Mouse (Mus musculus): ENCODE measurements around the gene Ciita.

Gene Ciita

DNA sequence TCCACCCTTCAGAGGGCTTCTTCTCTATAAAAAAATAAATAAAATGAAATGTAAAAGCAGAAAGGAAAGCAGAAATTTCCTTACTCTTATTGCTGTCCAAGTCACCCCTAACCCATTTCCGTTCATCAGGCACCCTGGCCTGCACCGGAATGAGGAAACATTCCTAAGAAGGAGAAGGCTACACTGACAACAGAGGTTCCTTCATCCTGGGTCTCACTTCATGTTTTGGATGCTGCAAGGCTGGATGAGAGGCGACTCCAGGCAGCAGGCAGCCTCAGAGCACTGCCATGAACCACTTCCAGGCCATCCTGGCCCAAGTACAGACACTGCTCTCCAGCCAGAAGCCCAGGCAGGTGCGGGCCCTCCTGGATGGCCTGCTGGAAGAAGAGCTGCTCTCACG is at the start of gene Ciita:
Ciita (plus strand) TSS at position 203 of the 400 bp plus-strand sequence.
- no peak for DNase-seq (ENCODE audit: low read depth)

DNA sequence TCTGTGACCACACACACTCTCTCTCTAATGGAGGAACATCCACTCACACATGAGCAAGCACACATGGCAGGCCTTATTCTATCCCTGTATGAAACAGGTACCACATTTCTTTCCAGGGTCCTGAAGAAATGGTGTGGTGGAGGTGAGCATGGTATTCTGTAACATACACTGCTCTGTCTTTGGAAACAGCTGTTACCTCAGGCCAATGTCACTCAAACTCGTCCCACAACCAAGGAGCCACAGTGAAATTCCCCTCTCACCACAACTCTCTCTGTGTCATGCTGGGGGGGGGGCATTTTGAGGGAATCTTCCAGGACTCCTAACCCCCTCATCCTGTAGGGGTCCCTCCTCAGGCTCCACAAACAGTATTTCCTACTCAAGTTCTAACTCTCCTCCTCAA is 47.9 kb upstream of the Ciita start:
- DNase-seq (ENCODE audit: low read depth) = no peak

- DNase-seq (ENCODE audit: low read depth) = no peak
These were observed 47.5 kb upstream of the Ciita start for GRCm38 (mm10) chr16:10432387-10432786.

GRCm38 (mm10) chr16:10433344-10433743 is 46.5 kb upstream of the Ciita start:
- DNase-seq (ENCODE audit: low read depth) = no peak

- DNase-seq (ENCODE audit: low read depth) = no peak
These were observed 43.7 kb upstream of the Ciita start for GRCm38 (mm10) chr16:10436166-10436565.

DNA sequence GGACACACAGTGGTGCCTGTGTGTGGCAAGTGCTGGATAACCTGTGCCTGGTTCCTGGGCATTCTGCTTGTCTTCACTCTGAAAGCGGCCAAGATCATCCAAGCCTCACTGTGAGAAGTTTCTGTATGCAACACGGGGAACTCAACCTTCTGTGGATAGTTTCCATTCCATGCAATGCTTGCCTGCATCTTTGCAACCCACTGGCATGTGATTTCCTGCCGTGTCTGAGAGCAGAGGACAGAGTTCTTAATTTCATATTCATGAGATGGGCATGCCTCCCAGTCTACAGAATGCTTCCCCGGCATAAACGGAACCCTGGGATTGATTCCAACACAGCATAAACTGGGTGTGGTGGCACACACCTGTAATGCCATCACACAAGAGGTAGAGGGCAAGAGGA is 41.8 kb upstream of the Ciita start:
- DNase-seq (ENCODE audit: low read depth) = no peak

GRCm38 (mm10) chr16:10441328-10441727 is 38.5 kb upstream of the Ciita start:
- DNase-seq (ENCODE audit: low read depth) = no peak

DNA sequence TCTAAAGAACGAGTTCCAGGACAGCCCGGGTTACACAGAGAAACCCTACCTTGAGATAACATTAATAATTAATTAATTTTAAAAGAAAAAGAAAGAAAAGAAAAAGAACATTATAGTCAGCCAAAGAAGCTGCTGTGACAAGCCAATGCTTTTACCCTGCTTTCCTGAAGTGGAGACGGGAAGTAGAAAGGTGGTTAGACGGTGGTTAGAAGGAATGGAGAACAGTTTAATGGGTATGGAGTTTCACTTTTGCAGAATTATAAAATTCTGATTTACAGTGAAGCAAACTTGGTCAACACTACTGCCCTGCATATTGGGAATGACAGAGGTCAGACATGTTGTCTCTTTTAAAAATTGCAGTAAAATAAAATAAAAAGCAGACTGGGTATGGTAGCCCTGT is 38.1 kb upstream of the Ciita start:
- no peak for DNase-seq (ENCODE audit: low read depth)

- DNase-seq (ENCODE audit: low read depth) = no peak
These were observed 36.1 kb upstream of the Ciita start for GRCm38 (mm10) chr16:10443723-10444122.

DNA sequence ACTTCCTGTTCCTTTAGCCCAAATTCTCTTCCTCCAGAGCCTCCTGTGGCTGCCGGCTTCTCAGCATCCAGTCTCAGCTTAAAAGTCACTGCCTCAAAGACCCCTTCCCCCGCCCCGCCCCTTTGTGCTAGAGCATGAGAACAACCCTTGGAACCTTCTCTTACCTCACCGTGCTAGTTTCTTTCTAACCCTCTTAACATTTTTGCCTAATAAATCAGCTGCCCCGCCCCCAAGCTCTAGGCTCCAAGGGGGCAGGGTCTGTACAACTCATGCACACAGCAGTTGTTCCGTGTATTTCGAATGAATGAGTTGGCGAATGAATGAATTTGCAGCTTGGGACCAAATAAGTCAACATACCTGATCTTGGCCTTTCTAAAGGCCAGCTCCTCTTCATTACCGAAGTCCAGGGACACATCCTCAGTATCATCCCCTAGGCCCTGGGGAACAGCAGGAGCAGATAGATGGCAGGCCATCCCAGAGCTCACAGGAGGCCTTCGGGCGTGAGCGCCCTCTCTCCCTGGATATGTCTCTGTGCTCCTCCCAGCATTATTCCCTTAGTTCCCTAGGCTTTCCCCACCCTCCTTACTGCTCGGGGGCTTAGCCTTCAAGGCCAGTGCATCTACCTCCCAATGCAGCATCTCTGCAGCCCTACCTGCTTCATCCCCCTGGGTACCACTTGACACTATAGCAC is 33.1 kb upstream of the Ciita start:
- no peak for DNase-seq (ENCODE audit: low read depth)

GRCm38 (mm10) chr16:10447264-10447594 is 32.6 kb upstream of the Ciita start, which contains the start of gene Tvp23a:
TSS of gene Tvp23a (minus strand) at chr16:10447362.
- DNase-seq (ENCODE audit: low read depth) = no peak

DNA sequence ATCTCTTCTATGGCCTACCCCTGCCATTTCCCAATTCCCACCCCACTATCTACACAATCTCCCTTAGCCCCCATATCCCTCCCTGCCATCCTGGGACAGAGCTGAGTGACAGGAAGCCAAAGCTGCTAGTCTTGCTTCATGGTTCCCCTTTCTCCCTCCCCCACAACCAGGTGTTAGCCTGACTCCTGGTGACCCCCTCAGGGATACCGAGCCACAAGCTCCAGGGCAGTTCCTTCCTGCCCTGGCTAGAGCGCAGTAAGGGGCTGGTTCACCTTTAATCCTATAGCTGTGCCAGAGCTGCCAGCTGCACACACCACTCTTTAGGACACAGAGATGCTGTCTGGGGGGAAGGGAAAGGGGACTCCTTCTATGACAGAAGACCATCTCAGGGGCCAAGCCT is 32.1 kb upstream of the Ciita start:
- DNase-seq (ENCODE audit: low read depth) = no peak

- no peak for DNase-seq (ENCODE audit: low read depth)
These were observed 30.9 kb upstream of the Ciita start for GRCm38 (mm10) chr16:10448931-10449330.

- DNase-seq (ENCODE audit: low read depth) = no peak
These were observed 28.0 kb upstream of the Ciita start for GRCm38 (mm10) chr16:10451906-10452305.

DNA sequence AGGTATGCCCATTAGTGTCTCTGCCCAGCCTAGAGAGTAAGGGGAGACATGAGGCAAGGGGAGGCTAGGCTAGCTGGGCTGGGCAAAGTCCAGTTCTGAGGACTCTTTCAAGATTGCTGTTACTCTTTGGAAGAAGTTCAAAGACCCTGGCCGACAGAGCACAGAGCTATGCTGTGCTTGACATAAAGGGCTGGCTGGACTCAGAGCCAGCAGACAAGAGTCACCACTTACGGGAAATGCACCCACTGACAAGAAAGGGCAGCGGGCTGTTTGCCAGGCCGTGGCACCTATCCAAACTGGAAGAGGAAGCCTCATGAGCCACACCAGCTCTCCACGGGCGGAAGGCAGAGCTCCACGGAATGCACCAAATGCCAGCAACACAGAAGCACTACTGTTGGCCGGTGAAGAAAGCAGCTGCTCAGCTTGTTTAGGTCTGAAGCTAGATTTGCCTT is 27.4 kb upstream of the Ciita start:
- DNase-seq (ENCODE audit: low read depth) = no peak

- DNase-seq (ENCODE audit: low read depth) = no peak
These were observed 25.8 kb upstream of the Ciita start for GRCm38 (mm10) chr16:10453872-10454582.

- DNase-seq (ENCODE audit: low read depth) = no peak
These were observed 25.3 kb upstream of the Ciita start for GRCm38 (mm10) chr16:10454583-10454974.

GRCm38 (mm10) chr16:10460188-10460587 is 19.7 kb upstream of the Ciita start:
- no peak for DNase-seq (ENCODE audit: low read depth)

DNA sequence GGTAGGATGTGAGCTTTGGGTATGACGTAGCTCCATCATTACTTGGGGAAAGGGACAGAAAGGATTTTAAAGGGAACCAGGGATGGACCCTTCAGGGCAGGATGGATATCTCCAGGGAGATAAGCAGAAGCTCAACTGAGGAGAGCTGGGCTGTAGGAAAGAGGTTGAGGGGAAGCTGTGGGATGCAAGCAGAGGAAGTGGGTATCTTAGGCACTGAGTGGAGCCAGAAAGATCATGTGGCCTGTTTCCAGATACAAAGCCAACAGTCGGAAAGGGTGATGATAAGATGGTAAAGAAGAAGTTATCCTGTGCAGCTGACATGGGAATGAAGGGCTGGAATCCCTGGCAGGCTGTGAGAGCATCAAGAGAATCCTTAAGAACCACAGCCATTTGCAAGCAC is 18.7 kb upstream of the Ciita start:
- DNase-seq (ENCODE audit: low read depth) = no peak

GRCm38 (mm10) chr16:10465011-10465681 is 14.7 kb upstream of the Ciita start:
- DNase-seq (ENCODE audit: low read depth) = no peak

- DNase-seq (ENCODE audit: low read depth) = no peak
These were observed 12.3 kb upstream of the Ciita start for GRCm38 (mm10) chr16:10467391-10468107.

DNA sequence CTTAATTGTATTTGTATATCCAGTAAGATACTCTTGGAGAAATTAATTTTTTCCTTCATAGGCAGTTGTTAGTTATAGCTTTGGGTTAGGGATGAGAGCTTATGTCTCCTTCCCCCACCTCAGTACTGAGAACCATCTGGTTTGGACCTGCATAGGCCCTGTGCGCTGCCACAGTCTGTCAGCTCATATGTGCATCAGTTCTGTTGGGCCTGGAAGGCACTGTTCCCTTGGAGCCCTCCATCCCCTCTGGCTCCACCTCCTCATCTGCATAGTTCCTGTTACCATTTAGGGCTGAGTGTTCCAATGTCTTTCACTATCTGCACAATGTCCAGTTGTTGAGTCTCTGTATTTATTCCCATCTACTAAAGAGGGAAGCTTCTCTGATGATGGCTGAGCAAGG is 11.7 kb upstream of the Ciita start:
- DNase-seq (ENCODE audit: low read depth) = no peak

GRCm38 (mm10) chr16:10471950-10472349 is 7.9 kb upstream of the Ciita start:
- DNase-seq (ENCODE audit: low read depth) = no peak
